ENCODE assay signal across 8 mouse cellular contexts in genomic region chr9:116145231-116145641, GRCm38 (mm10). TPM values are rescaled to one million over a fixed set of nuclear protein-coding genes. Genes with fewer than 3 reads are reported as not detected.
DNase-seq lines count a peak whose midpoint lies in the region; ATAC-seq lines count a peak whose summit lies in the region.

No protein-coding gene starts in this region.

- 46% methylated on average over 10 of the region's 10 CpGs for WGBS in embryonic facial prominence, embryonic 15.5 days
- 52% methylated on average over 10 of the region's 10 CpGs for WGBS in limb, embryonic 12.5 days
- WGBS in hindbrain, embryonic 14.5 days: 63% methylated on average over 10 of the region's 10 CpGs

- no peak overlapping the region for H3K27ac ChIP-seq in embryonic facial prominence, embryonic 15.5 days (replicated peaks)
- H3K27ac ChIP-seq in limb, embryonic 12.5 days: peak overlapping the region; percentile 45; the same call in 1 of the 2 replicates
- H3K27ac ChIP-seq in hindbrain, embryonic 14.5 days: no peak overlapping the region

- H3K4me2 ChIP-seq in embryonic facial prominence, embryonic 15.5 days (replicated peaks): no peak overlapping the region
- no peak overlapping the region for H3K4me2 ChIP-seq in limb, embryonic 12.5 days
- no peak overlapping the region for H3K4me2 ChIP-seq in hindbrain, embryonic 14.5 days (replicated peaks)

- H3K9ac ChIP-seq in embryonic facial prominence, embryonic 15.5 days: no peak overlapping the region
- no peak overlapping the region for H3K9ac ChIP-seq in limb, embryonic 12.5 days (replicated peaks)
- no peak overlapping the region for H3K9ac ChIP-seq in hindbrain, embryonic 14.5 days

- H3K27me3 ChIP-seq in embryonic facial prominence, embryonic 15.5 days: no peaks in the 10 kb centered on the region
- no peaks in the 10 kb centered on the region for H3K27me3 ChIP-seq in limb, embryonic 12.5 days
- no peaks in the 10 kb centered on the region for H3K27me3 ChIP-seq in hindbrain, embryonic 14.5 days (ENCODE audit: control insufficient read depth, insufficient read depth, low read length)

- no peak overlapping the region for H3K4me3 ChIP-seq in embryonic facial prominence, embryonic 15.5 days (replicated peaks)
- no peak overlapping the region for H3K4me3 ChIP-seq in limb, embryonic 12.5 days (replicated peaks)
- no peak overlapping the region for H3K4me3 ChIP-seq in hindbrain, embryonic 14.5 days (replicated peaks; ENCODE audit: low read length)

- peaks cover 18% of the 10 kb centered on the region for H3K4me1 ChIP-seq in embryonic facial prominence, embryonic 15.5 days
- peaks cover 38% of the 10 kb centered on the region for H3K4me1 ChIP-seq in limb, embryonic 12.5 days (replicated peaks)
- no peaks in the 10 kb centered on the region for H3K4me1 ChIP-seq in hindbrain, embryonic 14.5 days (replicated peaks; ENCODE audit: control insufficient read depth, insufficient read depth, low read length)

- peak; percentile 48 for DNase-seq in kidney, adult 11 months
- no peak for DNase-seq in kidney, adult 18-20 months
- peak; percentile 58 for DNase-seq in skeletal muscle tissue, adult 2 months (ENCODE audit: low read depth, low spot score)
- DNase-seq in cerebellum, adult 11-12 months: no peak
- DNase-seq in hindbrain, embryonic 14.5 days (ENCODE audit: low spot score): no peak

- ATAC-seq in embryonic facial prominence, embryonic 15.5 days (ENCODE audit: insufficient number of reproducible peaks, low FRiP score, low TSS enrichment, low read depth): 0 out of 2 replicates have a peak, but pooled peaks have one; percentile 51
- no peak for ATAC-seq in limb, embryonic 12.5 days (ENCODE audit: insufficient number of reproducible peaks, insufficient read depth, low FRiP score, low TSS enrichment, low read depth)
- no peak for ATAC-seq in cerebellum, adult (ENCODE audit: insufficient number of reproducible peaks, low FRiP score, low TSS enrichment)
- no peak for ATAC-seq in hindbrain, embryonic 14.5 days (ENCODE audit: low FRiP score)

- H3K36me3 ChIP-seq in embryonic facial prominence, embryonic 15.5 days: no peaks in the 10 kb centered on the region
- H3K36me3 ChIP-seq in limb, embryonic 12.5 days: peaks cover 11% of the 10 kb centered on the region
- no peaks in the 10 kb centered on the region for H3K36me3 ChIP-seq in hindbrain, embryonic 14.5 days (replicated peaks; ENCODE audit: control insufficient read depth, insufficient read depth)

- no peaks in the 10 kb centered on the region for H3K9me3 ChIP-seq in embryonic facial prominence, embryonic 15.5 days (replicated peaks)
- no peaks in the 10 kb centered on the region for H3K9me3 ChIP-seq in limb, embryonic 12.5 days
- H3K9me3 ChIP-seq in hindbrain, embryonic 14.5 days (ENCODE audit: control insufficient read depth, low read length): no peaks in the 10 kb centered on the region

RNA-seq across cellular contexts. Expression of gene Tgfbr2, which starts 29.9 kb away (rescaled TPM):
- polyA plus RNA-seq in embryonic facial prominence, embryonic 15.5 days (2015; fragmentation: Nextera tagmentation; extraction: Ambion mirVana): 48.8 and 49.6 TPM in 2 replicates
- 25.3 and 28.6 TPM in 2 replicates for polyA plus RNA-seq in limb, embryonic 12.5 days (2016; fragmentation: Nextera tagmentation; extraction: Ambion mirVana)
- 10.9 and 11.4 TPM in 2 replicates for polyA plus RNA-seq in hindbrain, embryonic 14.5 days (2014; fragmentation: Nextera tagmentation; extraction: Ambion mirVana)

Comparison
In these comparisons a context has a peak if more than half of its experiments do, and no peak if none do; other contexts are left out.
1. DNase-seq: peak in kidney, adult 11 months (single experiment) and skeletal muscle tissue, adult 2 months (single experiment); none in kidney, adult 18-20 months (single experiment), cerebellum, adult 11-12 months (single experiment) and hindbrain, embryonic 14.5 days (single experiment).